8 mouse cellular contexts compared by ENCODE assay signal in the genomic region with DNA sequence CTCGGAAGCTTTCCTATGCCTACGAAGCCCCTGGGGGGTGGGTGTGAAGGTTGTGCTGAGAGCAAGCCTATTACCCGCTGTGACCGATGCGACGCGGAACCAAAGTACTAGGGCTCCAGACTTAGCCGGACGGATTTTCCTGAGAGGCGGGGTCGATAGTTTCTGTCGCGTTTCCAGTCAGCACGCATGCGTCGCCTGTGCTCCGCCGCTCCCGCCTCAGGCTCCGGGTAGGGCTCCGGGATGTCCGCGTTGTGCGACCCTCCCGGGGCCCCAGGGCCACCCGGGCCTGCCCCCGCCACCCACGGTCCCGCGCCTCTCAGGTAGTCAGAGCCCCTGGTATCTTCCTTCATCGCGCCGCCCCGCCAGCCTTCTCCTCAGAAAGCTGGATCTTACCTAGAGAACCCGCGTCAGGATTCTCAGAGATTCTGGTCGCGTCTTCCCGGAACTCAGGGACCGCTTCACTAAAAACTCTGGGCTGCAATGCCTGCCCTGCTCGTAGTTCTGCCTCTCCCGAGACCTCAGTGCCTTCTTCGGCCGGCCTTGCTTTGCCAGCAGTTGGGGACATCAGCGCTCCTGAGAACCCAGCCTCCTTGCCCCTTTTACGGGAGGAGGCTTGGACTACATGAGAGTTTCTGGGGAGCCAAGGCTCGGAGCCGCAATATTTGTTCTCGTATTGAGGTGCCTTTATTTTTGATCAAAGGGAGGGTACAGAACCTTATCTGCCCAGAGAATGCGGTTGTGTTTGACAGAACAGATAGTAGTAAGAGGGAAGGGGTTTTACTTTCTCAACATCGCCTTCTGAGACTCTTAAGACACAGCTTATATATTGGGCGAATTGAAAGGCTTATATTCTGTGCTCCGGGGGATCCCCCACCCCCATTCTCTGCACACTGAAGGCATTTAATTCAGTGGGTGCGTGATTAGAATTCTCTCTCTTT. TPM values are rescaled to one million over a fixed set of nuclear protein-coding genes. Genes with fewer than 3 reads are reported as not detected.
DNase-seq lines count a peak whose midpoint lies in the region; ATAC-seq and TF ChIP-seq lines count a peak whose summit lies in the region.

A gene (plus strand): TSS at position 177 of the 938 bp plus-strand sequence.

- H3K9me3 ChIP-seq in forebrain, embryonic 14.5 days (replicated peaks; ENCODE audit: control insufficient read depth, low read length), result no peaks in the 10 kb centered on the region
- no peaks in the 10 kb centered on the region for H3K9me3 ChIP-seq in liver, postnatal 0 days (ENCODE audit: low read length)
- H3K9me3 ChIP-seq in neural tube, embryonic 13.5 days, result no peaks in the 10 kb centered on the region

- WGBS in forebrain, embryonic 14.5 days, result 3% methylated on average over 54 of the region's 54 CpGs
- 1% methylated on average over 54 of the region's 54 CpGs for WGBS in large intestine, adult 2 months
- WGBS in liver, postnatal 0 days (ENCODE audit: insufficient replicate concordance), result under 1% methylated on average over 51 of the region's 54 CpGs
- 3% methylated on average over 54 of the region's 54 CpGs for WGBS in neural tube, embryonic 13.5 days

- TF ChIP-seq CTCF in liver, postnatal 0 days (IDR thresholded peaks at IDR 0.05; ENCODE audit: low read depth), result no peak

- no peaks in the 10 kb centered on the region for H3K27me3 ChIP-seq in forebrain, embryonic 14.5 days (replicated peaks; ENCODE audit: control insufficient read depth, insufficient read depth, low read length)
- no peaks in the 10 kb centered on the region for H3K27me3 ChIP-seq in liver, postnatal 0 days (ENCODE audit: insufficient read depth, low read length)
- H3K27me3 ChIP-seq in neural tube, embryonic 13.5 days, result no peaks in the 10 kb centered on the region

- TF ChIP-seq EP300 in liver, postnatal 0 days (IDR thresholded peaks at IDR 0.05; ENCODE audit: low read depth), result no peak

- peak within 1 kb of the TSS; percentile 71 for H3K27ac ChIP-seq in forebrain, embryonic 14.5 days (ENCODE audit: low read depth, low read length)
- peak within 1 kb of the TSS; percentile 66 for H3K27ac ChIP-seq in liver, postnatal 0 days (ENCODE audit: low read depth)
- H3K27ac ChIP-seq in neural tube, embryonic 13.5 days (replicated peaks), result peak within 1 kb of the TSS; percentile 90

- peak within 1 kb of the TSS; percentile 79 for H3K4me3 ChIP-seq in forebrain, embryonic 14.5 days (ENCODE audit: low read depth, low read length)
- peak within 1 kb of the TSS; percentile 91 for H3K4me3 ChIP-seq in liver, postnatal 0 days (ENCODE audit: low read depth, low read length)
- H3K4me3 ChIP-seq in neural tube, embryonic 13.5 days, result peak within 1 kb of the TSS; percentile 85

- H3K9ac ChIP-seq in forebrain, embryonic 14.5 days (ENCODE audit: low read length), result peak within 1 kb of the TSS; percentile 93
- H3K9ac ChIP-seq in liver, postnatal 0 days (replicated peaks), result peak within 1 kb of the TSS; percentile 93
- peak within 1 kb of the TSS; percentile 97 for H3K9ac ChIP-seq in neural tube, embryonic 13.5 days

- peak; percentile 47; the same call in 1 of the 2 replicates for ATAC-seq in cerebellum, adult (ENCODE audit: insufficient number of reproducible peaks, low FRiP score, low TSS enrichment)
- peak; percentile 57 for ATAC-seq in forebrain, embryonic 14.5 days
- peak; percentile 56 for ATAC-seq in liver, postnatal 0 days
- ATAC-seq in neural tube, embryonic 13.5 days (ENCODE audit: low read depth), result peak; percentile 21

- peak within 1 kb of the TSS; percentile 77 for H3K4me2 ChIP-seq in forebrain, embryonic 14.5 days (ENCODE audit: low read length)
- peak within 1 kb of the TSS; percentile 92 for H3K4me2 ChIP-seq in liver, postnatal 0 days (ENCODE audit: low read depth, low read length)
- peak within 1 kb of the TSS; percentile 97 for H3K4me2 ChIP-seq in neural tube, embryonic 13.5 days

- DNase-seq in ES-CJ7 (ENCODE audit: low read depth, low spot score), result peak; percentile 94
- DNase-seq in forebrain, embryonic 14.5 days (ENCODE audit: low spot score), result peak; percentile 92
- DNase-seq in heart, postnatal 10 days, result peak; percentile 91 to 92
- DNase-seq in large intestine, adult 2 months (ENCODE audit: low read depth, low spot score), result peak; percentile 78
- peak; percentile 89 for DNase-seq in liver, postnatal 0 days
- DNase-seq in telencephalon, adult 2 months (ENCODE audit: low read depth, low spot score), result peak; percentile 87

- H3K4me1 ChIP-seq in forebrain, embryonic 14.5 days (ENCODE audit: control insufficient read depth, insufficient read depth, low read length), result peaks cover 19% of the 10 kb centered on the region
- peaks cover 26% of the 10 kb centered on the region for H3K4me1 ChIP-seq in liver, postnatal 0 days (ENCODE audit: insufficient read depth)
- H3K4me1 ChIP-seq in neural tube, embryonic 13.5 days (replicated peaks), result peaks cover 42% of the 10 kb centered on the region

- peaks cover 30% of the 10 kb centered on the region for H3K36me3 ChIP-seq in forebrain, embryonic 14.5 days (ENCODE audit: control insufficient read depth, insufficient read depth, low read length)
- peaks cover 16% of the 10 kb centered on the region; the same call in 1 of the 2 replicates for H3K36me3 ChIP-seq in liver, postnatal 0 days (replicated peaks; ENCODE audit: insufficient read depth, low read length)
- peaks cover 32% of the 10 kb centered on the region for H3K36me3 ChIP-seq in neural tube, embryonic 13.5 days

- intact Hi-C loops in heart, postnatal 10 days (cut with DNase I), result no loop called here

RNA-seq across cellular contexts. Expression of the gene that starts here (rescaled TPM):
- 25.0 and 32.1 TPM in 2 replicates for polyA plus RNA-seq in forebrain, embryonic 14.5 days (2014; fragmentation: Nextera tagmentation; extraction: Ambion mirVana)
- 10 to 100 TPM; 14.5 to 17.1 TPM for total RNA-seq in heart, postnatal 10 days (2021)
- 24.4 and 26.9 TPM in 2 replicates for polyA plus RNA-seq in large intestine, adult 2 months (2012; rRNA removed)
- 11.4 and 12.1 TPM in 2 replicates for polyA plus RNA-seq in liver, postnatal 0 days (2015; fragmentation: Nextera tagmentation; extraction: Ambion mirVana)
- 31.7 and 36.2 TPM in 2 replicates for polyA plus RNA-seq in neural tube, embryonic 13.5 days (2015; fragmentation: Nextera tagmentation; extraction: Ambion mirVana)

Comparison
In these comparisons a context has a peak if more than half of its experiments do, and no peak if none do; other contexts are left out.
1. Peak in every context shown above with its lines: DNase-seq, ATAC-seq, H3K4me3 ChIP-seq and H3K27ac ChIP-seq.